Mouse (Mus musculus): ENCODE results near the gene Hsp90ab1. TPM values are rescaled to one million over a fixed set of nuclear protein-coding genes. Genes with fewer than 3 reads are reported as not detected.

Hsp90ab1 gene
- total RNA-seq (2021): 1,000 to 10,000 TPM; 1,811 to 1,865 TPM

DNA sequence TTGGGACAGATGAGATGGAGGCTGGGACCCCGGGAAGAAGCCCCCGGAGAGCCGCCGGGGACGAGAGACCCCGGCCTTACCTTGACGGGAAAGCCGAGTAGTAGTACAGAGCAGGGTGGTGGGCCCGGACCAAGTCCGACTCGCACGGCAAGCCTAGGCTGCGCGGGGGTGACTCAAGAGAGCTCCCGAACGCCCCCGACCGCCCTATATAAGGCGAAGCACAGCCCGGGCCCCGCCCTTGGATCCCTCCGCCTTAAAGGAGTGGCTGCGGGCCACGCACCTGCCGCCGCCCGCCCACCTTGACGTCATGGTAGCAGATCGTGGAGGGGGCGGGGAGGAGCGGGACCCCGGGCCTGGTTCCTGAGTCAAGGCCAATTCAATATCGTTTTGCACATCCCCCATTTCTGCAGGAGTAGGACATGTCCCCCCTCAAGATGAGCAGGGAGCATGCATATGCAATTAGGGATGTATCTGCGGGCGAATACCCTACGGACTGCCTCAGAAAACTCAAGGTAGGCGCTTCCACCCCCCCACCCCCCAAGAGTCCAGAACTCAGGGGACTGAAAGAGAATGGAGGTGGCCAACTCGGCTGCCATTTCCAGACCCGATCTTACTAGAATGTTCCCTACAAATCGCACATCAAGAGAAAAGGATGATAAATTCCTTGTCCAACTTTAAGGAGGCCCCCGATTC, at the start of gene Hsp90ab1:
TSS of gene Hsp90ab1 (minus strand) at position 185 of the 693 bp plus-strand sequence.
- peak; percentile 99 to 100 for DNase-seq

DNA sequence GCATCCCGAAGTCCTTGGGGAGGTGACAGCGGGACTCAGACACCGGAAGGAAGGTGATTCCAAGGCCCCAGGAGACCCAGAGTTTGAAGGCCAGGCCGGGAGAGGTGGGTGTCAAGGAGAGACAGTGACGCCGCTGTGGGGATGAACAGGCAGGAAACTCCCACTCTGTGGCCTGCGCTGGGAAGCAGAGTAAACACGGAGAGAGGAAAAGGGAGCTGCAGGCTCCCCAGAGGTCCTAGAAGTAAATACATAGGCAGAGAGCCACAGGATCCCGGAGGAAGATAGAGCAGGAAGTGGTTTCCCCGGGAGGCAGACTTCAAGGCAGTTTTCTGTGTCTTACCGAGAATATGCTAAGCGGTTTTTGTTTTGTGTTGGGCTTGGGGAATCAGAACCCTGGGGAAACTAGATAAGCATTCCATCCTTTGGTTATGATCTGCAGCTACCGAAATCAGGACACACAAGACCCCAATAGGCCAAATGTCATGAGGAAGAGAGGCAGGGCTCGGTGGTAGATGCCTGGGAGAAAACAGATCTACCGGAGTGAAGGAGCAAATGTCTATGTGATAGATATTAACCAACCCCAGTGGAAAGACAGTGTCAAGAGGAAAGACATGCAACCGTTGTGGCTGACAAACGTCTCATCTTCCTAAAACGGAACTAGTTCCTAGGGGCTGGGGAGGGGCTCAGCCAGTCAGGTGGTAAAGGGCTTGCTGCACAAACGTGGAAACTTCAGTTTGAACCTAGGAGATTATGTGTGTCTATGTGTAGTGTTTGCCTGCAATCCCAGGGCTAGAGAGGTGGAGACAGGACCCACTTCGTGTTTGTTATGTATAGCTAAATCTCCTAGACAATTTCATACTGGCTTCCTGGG, 46.5 kb upstream of the Hsp90ab1 start:
- DNase-seq: no peak

DNA sequence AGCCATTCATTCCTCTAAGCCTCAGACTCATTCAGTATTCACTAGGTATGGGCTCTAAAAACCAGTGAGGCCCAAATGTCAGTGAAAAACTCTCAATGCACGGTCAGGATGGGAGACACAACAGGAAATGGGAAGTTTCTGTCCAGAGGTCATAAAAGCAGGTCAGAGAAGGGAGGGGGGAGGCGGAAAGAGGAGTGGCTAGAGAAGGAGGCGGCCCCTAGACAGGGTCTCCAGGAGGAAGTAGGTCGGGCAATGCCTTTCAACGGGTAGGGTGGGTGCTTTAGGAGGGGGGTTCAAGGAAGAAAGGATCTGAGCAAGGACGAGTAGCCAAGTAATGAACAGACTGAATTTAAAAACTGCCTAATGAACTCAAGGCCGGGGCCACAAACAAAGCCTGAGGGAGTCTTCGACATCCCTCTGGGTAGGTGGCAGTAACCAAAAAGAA, 45.9 kb upstream of the Hsp90ab1 start:
- DNase-seq: no peak

DNA sequence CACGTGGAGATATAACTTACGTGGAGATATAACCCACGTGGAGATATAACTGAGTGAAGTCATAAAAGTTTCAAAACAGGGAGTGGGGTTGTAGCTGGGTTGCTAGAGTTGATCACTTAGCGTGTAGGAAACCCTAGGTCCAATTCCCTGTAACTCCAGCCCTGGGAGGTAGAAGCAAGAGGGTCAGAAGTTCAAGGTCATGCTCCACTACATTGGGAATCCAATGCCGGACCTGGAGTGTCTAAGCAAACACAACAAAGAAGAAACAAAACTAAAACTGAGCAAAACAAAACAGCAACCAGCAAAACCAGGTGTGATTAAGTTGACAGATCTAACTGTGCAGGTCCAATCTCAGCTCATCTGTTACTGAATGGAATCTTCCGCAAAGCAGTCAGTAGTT, 44.6 kb upstream of the Hsp90ab1 start:
- no peak for DNase-seq

DNA sequence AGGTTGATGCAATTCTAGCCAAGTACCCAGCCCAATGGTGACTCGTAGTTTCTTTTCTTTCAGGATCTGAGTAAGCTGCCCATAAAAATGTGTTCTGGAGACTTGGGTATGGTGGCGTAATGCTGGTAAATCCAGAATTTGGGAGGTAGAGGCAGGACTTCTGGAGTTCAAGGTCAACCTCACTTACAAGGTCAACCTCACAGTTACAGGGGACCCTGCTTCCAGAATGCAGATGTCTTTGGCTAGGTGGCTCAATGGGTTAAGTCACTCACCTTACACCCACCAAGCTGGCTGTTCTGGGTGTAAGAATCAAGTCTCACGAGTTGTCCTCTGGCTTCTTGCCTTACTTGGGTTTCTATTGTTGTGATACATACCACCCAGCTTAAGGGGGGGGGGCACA, 43.6 kb upstream of the Hsp90ab1 start:
- no peak for DNase-seq

DNA sequence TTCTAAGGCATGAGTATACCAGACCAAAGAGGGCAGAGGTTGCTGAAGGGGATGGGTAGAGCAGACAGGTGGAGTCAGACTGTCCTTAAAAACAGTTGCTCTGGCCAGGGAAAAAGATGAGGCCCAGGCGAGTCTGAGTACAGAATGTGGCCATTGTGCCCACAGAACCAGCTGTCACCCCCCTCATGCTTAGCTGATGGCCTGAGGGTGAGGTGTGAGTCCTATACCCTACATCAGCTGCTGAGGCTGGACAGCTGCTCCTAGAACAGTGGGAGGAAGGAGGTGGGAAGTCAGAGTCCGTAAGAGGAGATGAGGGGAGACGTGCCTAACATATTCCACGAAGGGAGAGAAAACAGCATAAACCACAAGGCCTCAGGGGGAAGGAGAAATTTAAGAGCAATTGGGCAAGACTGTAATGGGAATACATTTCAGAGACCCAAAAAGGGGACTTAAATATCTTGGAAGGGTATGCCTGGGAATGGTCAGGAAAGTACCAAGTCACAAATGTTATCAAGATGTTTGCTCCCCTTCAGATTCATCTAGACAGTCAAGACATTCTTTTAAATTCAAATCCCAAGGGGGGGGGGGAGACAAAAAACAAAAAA, 43.1 kb upstream of the Hsp90ab1 start:
- DNase-seq: no peak

DNA sequence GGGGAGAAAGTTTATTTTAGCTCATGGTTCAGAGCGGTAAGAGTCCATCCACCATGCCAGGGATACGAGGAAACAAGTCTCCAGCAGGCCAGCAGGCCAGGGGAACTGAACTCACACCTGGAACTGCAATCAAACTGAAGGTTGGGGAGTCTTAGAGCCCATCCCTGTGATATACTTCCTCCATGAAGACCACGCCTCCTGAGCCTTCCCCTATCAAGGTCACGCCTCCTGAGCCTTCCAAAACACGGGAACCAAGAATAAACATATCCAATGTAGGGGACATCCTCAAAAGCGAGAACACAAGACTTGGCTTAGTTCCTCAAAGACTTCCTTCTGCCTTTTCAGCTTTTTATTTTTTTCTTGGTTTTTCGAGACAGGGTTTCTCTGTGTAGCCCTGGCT, 39.9 kb upstream of the Hsp90ab1 start:
- no peak for DNase-seq

DNA sequence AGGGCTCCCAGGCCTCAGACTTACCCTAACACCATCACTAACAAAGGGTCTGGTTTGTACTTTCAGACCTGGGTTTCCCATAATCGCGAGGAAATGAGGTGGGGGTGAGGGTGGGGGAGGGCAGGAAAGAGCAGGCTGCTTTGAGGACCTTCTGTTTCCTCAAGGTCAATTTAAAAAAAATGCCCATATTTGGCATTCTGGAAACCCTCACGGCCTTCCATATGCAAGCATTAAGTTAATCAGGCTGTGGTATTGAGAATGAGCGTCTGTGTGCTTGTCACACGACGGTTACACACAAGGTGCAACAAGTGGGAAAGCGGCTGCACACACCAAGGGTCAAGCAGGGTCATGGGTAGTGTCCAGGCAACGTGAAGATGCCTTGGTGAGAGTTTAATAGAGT, 38.9 kb upstream of the Hsp90ab1 start:
- no peak for DNase-seq

DNA sequence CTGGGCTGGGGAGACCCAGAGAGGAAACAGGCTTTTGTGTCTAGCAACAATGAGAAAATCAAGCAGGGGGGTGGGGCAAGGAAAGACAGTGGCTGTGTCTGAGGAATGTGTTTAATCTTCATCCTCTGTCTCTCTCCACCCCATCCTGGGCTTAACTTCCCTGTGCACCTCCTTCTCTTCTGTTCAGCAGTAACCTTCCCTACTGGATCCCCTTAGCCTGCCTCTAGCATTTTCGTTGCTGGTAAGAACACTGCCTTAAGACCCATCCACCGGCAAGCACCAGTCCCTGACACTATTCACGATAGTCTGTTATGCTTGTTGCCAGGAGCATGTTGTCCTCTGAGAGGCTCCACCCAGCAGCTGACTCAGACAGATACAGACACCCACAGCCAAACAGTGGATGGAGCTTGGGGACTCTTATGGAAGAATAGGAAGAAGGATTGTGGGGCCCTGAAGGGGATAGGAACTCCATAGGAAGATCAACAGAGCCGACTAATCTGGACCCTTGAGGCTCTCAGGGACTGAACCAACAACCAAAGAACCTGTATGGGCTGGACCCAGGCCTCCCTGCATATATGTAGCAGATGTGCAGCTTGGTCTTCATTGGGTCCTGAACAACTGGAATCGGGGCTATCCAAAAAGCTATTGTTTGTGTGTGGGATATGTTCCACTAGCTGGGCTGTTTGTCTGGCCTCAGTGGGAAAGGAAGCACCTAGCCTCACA, 37.2 kb upstream of the Hsp90ab1 start:
- no peak for DNase-seq

DNA sequence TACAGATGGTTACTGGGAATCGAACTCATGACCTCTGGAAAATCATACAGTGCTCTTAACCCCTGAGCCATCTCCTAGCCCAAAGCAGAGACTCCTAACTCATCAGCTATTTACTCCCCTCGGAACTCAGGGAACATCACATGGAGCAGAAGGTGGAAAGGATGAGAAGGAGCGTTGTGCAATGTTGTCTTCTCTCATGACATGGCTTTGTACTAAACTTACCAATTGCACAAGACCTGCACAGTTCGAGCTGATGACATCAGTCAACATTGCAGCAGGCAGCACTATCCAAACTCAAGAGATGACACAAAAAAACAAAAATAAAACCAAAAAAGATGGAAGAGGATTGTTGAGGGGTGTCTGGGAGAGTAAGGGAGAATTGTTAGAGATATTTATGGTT, 35.3 kb upstream of the Hsp90ab1 start:
- DNase-seq: no peak

DNA sequence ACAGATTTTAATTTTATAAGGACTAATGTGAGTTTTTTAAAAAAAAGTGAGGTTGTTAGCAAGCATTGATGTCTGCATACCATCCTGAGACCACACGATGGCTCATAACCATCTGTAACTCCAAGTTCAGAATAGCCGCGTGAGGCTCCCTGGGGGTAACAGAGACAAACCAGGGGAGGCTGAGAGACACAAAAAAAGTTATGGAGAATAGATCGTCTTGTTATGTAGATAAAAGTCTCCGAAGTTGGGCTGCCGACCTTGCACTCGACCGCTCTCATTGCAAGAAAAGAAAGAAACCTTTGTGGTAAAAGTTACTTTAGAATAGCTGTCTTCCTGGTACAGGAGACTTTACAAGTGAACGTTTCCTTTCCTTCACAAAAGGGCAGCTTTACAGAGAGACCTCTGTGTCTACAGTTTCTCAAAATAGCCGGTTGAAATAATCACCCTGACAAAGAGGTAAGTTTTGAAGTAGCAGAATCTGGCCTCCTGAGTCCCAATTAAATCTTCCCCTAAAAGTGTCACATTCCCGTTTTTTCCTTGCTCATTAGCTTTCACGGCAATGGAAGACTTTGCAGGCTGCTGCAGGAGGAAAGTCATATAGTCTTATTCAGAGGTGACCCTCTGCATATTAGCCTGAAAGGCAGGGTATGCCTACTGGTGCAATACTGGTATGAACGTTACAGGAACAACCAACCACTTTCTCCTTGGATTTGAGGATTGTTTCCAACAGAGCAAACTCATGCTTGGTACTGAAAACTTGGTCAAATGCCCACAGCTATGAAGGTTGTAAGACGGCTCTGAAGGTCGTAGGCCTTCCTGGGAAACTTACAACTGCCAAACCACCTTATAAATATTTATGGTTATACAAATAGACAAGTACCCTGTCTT, 34.2 kb upstream of the Hsp90ab1 start:
- no peak for DNase-seq

DNA sequence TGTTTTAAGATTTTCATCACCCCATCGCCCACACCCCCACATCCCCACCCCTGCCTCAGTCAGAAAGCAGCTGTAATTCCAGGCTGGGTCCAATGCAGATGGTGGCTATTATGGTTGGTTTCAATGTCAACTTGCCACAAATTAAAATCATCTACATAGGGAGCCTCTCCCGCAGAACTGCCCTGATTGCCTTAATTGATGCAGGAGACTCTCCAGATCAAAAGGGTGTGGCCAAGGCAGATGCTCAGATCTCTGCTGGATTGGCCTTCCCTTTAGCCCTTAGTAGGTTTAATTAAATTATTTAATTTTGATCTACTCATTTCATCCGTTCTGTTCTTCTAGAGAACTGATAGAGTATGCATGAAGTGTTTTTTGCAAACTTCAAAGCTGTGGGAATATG, 29.9 kb upstream of the Hsp90ab1 start:
- no peak for DNase-seq

DNA sequence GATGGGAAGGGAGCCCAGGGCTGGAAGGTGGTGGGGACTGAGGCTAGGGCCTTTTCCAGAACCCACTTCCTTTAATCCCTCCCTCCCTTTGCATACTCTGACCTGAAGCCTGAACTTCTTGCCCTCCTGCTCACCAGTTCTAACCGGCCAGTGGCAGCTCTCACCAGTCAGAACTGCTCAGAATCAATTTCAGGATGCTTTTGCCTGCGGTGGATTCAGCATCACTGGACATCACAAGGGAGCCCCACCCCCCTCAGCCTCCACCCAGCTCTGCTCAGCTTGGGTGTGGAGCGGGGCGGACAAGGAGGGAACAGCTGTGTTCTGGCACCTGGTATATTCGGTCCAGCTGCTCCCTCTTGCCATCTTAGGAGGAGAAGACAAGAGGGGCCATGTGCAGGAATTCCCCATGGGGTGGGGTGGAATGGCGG, 28.8 kb upstream of the Hsp90ab1 start, which contains the start of gene Mymx:
TSS of gene Mymx (minus strand) at position 226 of the 428 bp plus-strand sequence.
- no peak for DNase-seq

DNA sequence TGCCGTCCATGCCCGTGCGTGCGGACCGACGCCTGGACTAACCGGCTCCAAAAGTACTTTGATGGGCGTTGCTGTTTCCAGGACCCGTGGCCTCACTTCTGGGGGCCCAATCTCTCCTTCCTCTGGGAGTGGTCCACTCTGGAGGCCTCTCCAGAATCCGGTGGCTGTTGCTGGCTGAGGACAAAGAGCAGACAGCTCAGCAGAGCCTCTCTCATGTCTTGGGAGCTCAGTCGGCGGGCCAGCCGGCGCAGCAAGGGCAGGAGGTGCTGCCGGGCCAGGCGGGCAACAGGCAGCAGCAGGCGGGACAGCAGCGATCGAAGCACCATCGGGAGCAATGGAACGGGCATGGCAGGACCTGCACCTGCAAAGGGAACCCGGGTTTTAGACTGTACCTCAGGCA, 28.3 kb upstream of the Hsp90ab1 start:
- no peak for DNase-seq

DNA sequence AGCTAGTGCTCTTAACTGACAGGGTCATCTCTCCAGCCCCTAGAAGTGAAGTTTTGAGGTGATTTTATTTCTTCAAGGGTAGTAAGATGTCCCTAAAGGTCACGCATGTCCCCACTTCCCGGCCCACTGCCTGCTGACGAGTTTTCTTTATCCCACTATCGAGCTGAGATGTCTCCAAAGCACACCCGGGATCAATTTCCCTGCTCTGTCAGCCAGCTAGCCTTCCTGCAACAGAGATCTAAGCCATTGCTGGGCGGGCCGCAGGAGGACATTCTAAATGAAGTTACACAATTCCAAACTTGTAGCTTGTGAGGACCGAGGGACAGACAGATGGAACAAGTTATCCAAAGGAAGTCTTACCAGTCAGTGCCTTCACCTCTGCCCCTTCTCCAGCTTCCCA, 27.2 kb upstream of the Hsp90ab1 start:
- no peak for DNase-seq

DNA sequence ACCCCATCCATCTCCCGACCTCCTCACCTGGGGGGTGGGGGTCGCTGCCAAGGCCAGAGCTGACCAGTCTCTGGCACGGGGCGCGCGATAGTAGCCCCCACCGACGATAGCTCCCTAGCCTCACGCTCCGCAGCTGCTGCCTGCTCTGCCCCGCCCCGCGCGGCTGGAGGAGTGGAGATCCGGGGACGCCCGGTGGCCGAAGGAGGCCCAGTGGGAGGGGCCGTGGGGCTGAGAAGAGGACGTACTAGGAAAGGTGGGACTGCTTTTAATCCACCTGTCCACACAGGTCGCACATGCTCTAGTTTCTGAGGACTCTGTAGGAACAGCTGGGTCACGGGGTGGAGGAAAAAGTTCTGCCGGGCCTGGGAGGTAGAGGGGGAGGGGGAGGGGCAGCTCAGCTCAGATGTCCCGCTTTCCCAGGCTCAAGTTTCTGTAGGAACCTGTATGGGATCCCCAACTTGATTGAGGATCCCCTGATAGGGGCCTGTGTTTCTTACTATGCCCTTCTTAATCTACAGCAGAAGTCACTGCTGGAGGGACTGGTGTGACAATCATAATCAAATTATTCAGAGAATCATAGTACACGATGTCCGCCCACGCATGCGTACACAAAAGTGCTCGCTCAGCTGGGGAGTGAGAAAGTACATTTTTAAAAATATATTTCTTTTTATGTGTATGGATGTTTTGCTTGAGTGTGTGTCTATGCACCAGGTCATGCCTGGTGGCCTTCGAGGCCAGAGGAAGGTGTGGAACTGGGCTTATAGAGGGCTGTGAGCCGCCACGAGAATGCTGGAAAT, 26.6 kb upstream of the Hsp90ab1 start, which contains the start of gene Slc29a1:
TSS of gene Slc29a1 (minus strand) at position 161 of the 797 bp plus-strand sequence.
- DNase-seq: no peak

DNA sequence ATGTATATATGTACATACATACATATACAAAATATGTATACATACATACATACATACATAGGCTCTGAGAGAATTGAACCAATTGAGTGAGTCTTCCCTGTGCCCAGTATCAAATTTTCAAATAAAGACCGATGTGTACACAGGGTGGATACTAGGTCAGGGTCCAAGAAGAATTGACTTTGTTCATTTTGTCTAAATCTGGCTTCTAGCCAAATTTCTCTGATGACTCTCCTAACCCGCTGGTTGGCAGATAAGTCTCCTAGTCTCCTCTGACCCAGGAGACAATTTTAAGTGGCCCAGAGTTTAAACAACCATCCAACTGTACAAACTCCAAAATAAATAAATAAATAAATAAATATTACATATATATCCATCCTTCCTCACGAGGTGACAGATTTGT, 25.8 kb upstream of the Hsp90ab1 start:
- DNase-seq: no peak

DNA sequence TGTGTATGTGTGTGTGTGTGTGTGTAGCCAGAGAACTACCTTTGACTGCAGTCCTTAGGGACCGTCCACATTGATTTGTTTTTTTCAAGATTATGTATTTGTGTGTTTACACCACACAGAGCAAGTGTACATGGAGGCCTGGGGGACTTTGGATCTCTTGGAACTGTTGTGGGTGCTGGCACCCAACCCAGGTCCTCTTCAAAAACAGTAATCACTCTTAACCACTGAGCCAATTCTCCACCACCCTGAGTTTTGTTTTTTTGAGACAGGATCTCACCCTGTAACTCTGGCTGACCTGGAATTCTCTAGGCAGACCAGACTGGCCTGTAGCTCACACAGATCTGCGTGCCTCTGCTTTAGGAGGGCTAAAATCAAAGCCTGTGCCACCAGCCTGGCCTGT, 25.3 kb upstream of the Hsp90ab1 start:
- DNase-seq: no peak

DNA sequence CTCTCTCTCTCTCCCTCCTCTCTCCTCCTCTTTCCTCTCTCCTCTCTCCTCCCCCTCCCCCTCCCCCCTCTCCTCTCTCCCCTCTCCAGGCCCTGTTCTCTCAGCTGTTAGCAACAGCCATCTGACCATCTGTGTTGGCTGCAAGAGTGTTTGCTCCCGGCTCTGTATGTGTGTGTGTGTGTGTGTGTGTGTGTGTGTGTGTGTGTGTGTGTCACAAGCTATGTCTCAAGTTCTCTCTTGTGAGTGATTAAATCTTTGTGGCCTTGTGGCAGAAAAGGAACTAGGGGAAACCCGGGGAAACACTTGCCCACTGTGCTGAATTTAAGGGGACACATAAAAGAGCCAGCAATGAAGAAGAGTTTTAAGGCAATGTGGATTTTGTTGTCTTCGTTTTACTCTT, 24.7 kb upstream of the Hsp90ab1 start:
- DNase-seq: no peak

DNA sequence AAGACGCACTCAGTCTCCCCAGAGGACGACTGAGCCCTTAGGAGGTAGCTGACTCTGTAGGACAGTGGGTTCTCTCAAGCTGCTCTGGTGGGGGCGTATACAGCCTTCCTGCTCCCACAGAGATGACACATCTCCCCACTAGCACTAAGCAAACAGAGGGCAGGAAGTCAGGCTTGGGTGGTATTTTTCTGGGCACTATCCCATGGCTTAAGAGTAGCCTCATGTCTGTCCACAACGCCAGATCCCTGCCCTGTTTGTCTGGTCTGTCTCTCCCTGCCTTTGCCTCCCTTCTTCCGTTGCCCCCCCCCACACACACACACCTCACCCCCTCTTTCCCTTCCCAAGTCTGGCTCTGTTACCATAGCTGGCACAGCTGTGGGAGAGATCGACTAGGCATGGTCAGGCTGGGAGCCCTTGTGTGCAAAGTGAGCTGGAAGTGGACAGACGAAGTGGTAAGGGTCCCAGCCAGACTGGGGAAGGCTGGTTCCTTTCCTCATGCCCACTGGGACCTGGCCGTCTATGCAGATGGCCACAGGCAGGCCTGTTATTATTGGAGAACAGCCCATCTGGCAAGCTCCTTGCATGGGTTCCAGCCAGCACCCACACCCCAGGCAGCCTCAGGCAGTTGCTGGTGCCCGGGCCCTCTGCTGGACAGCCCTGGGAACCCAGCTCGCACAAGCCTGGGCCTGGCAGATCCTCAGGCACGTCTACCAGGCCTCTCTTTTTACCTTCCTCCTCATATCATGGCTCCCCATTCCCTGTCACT, 23.7 kb upstream of the Hsp90ab1 start:
- DNase-seq: peak; percentile 56 to 62

All from layer of hippocampus, postnatal 36 days (tissue).